8 mouse cellular contexts compared by ENCODE assay signal in genomic region chr7:79727091-79727490, GRCm38 (mm10). TPM values are rescaled to one million over a fixed set of nuclear protein-coding genes. Genes with fewer than 3 reads are reported as not detected.
A peak's percentile ranks its signal among the peaks of the same experiment; 100 is the strongest.
DNase-seq lines count a peak whose midpoint lies in the region; ATAC-seq and TF ChIP-seq lines count a peak whose summit lies in the region.

No protein-coding gene starts in this region.

- no peak overlapping the region for H3K27ac ChIP-seq in forebrain, embryonic 11.5 days (ENCODE audit: low read depth, low read length)
- H3K27ac ChIP-seq in forebrain, embryonic 12.5 days, result no peak overlapping the region
- H3K27ac ChIP-seq in hindbrain, postnatal 0 days, result no peak overlapping the region

- TF ChIP-seq CTCF in hindbrain, postnatal 0 days (IDR thresholded peaks at IDR 0.05; ENCODE audit: low read depth), result peak; percentile 69

- H3K4me2 ChIP-seq in forebrain, embryonic 11.5 days (ENCODE audit: low read depth, low read length, severe bottlenecking), result no peak overlapping the region
- H3K4me2 ChIP-seq in forebrain, embryonic 12.5 days, result no peak overlapping the region
- H3K4me2 ChIP-seq in hindbrain, postnatal 0 days (ENCODE audit: low read depth, low read length), result no peak overlapping the region

- H3K4me1 ChIP-seq in forebrain, embryonic 11.5 days (replicated peaks; ENCODE audit: control insufficient read depth, insufficient read depth, low read length), result no peaks in the 10 kb centered on the region
- H3K4me1 ChIP-seq in forebrain, embryonic 12.5 days, result no peaks in the 10 kb centered on the region
- no peaks in the 10 kb centered on the region for H3K4me1 ChIP-seq in hindbrain, postnatal 0 days (ENCODE audit: insufficient read depth, low read length)

- no peak overlapping the region for H3K9ac ChIP-seq in forebrain, embryonic 11.5 days (ENCODE audit: low read length)
- H3K9ac ChIP-seq in forebrain, embryonic 12.5 days, result no peak overlapping the region
- no peak overlapping the region for H3K9ac ChIP-seq in hindbrain, postnatal 0 days (replicated peaks; ENCODE audit: low read length)

- H3K27me3 ChIP-seq in forebrain, embryonic 11.5 days (ENCODE audit: control insufficient read depth, insufficient read depth, low read length), result peaks cover 9% of the 10 kb centered on the region
- peaks cover 21% of the 10 kb centered on the region for H3K27me3 ChIP-seq in forebrain, embryonic 12.5 days
- no peaks in the 10 kb centered on the region for H3K27me3 ChIP-seq in hindbrain, postnatal 0 days (ENCODE audit: insufficient read depth, low read length)

- H3K9me3 ChIP-seq in forebrain, embryonic 11.5 days (ENCODE audit: control insufficient read depth, low read length), result no peaks in the 10 kb centered on the region
- H3K9me3 ChIP-seq in forebrain, embryonic 12.5 days, result no peaks in the 10 kb centered on the region
- no peaks in the 10 kb centered on the region for H3K9me3 ChIP-seq in hindbrain, postnatal 0 days (ENCODE audit: low read length)

- H3K36me3 ChIP-seq in forebrain, embryonic 11.5 days (ENCODE audit: control insufficient read depth, insufficient read depth, low read length), result no peaks in the 10 kb centered on the region
- no peaks in the 10 kb centered on the region for H3K36me3 ChIP-seq in forebrain, embryonic 12.5 days (replicated peaks)
- H3K36me3 ChIP-seq in hindbrain, postnatal 0 days (ENCODE audit: insufficient read depth, low read length), result no peaks in the 10 kb centered on the region

- no peak overlapping the region for H3K4me3 ChIP-seq in forebrain, embryonic 11.5 days (ENCODE audit: low read depth, low read length)
- no peak overlapping the region for H3K4me3 ChIP-seq in forebrain, embryonic 12.5 days (replicated peaks)
- no peak overlapping the region for H3K4me3 ChIP-seq in hindbrain, postnatal 0 days (ENCODE audit: low read length)

- DNase-seq in forebrain, embryonic 11.5 days (ENCODE audit: low spot score), result peak; percentile 83
- peak; percentile 63 for DNase-seq in urinary bladder, postnatal 14 days (ENCODE audit: low spot score)
- no peak for DNase-seq in urinary bladder, postnatal 4 days (ENCODE audit: low spot score in 2 of 2)
- peak; percentile 78 for DNase-seq in embryo, embryonic 11 days
- DNase-seq in hindbrain, postnatal 0 days (ENCODE audit: low spot score), result peak; percentile 64
- peak; percentile 77 for DNase-seq in lung, postnatal 14 days
- peak; percentile 47 to 73 for DNase-seq in thymus, postnatal 10 days (ENCODE audit: low spot score in 2 of 2)

- no peak for ATAC-seq in forebrain, embryonic 11.5 days (replicated peaks; ENCODE audit: low FRiP score)
- no peak; the same call in 1 of the 2 replicates for ATAC-seq in forebrain, embryonic 12.5 days (ENCODE audit: low FRiP score)
- ATAC-seq in hindbrain, postnatal 0 days, result 0 out of 2 replicates have a peak, but pooled peaks have one; percentile 43

- 27% methylated on average over 2 of the region's 2 CpGs for WGBS in forebrain, embryonic 11.5 days
- WGBS in forebrain, embryonic 12.5 days, result 22% methylated on average over 2 of the region's 2 CpGs
- WGBS in hindbrain, postnatal 0 days, result 24% methylated on average over 2 of the region's 2 CpGs

RNA-seq across cellular contexts. Expression of gene Plin1, which starts 5.6 kb away (rescaled TPM):
- polyA plus RNA-seq in forebrain, embryonic 11.5 days (2014; fragmentation: Nextera tagmentation; extraction: Ambion mirVana), result 0.07 TPM in 1 of 2 replicates, not detected in the other
- polyA plus RNA-seq in forebrain, embryonic 12.5 days (2016; fragmentation: Nextera tagmentation; extraction: Ambion mirVana), result 0.13 TPM in 1 of 2 replicates, not detected in the other
- 0.21 and 7.3 TPM in 2 replicates for total RNA-seq in hindbrain, postnatal 0 days (2014; rRNA removed)
- polyA plus RNA-seq in hindbrain, postnatal 0 days (2015; fragmentation: Nextera tagmentation; extraction: Ambion mirVana), result 0.33 and 0.44 TPM in 2 replicates

RNA-seq across cellular contexts. Expression of gene Kif7, which starts 11.6 kb away (rescaled TPM):
- 7.3 and 8.7 TPM in 2 replicates for polyA plus RNA-seq in forebrain, embryonic 11.5 days (2014; fragmentation: Nextera tagmentation; extraction: Ambion mirVana)
- polyA plus RNA-seq in forebrain, embryonic 12.5 days (2016; fragmentation: Nextera tagmentation; extraction: Ambion mirVana), result 7.0 and 7.7 TPM in 2 replicates
- 7.3 and 8.5 TPM in 2 replicates for total RNA-seq in hindbrain, postnatal 0 days (2014; rRNA removed)
- polyA plus RNA-seq in hindbrain, postnatal 0 days (2015; fragmentation: Nextera tagmentation; extraction: Ambion mirVana), result 1.9 and 2.3 TPM in 2 replicates

RNA-seq across cellular contexts. Expression of gene Pex11a, which starts 15.8 kb away (rescaled TPM):
- 7.6 and 8.7 TPM in 2 replicates for polyA plus RNA-seq in forebrain, embryonic 11.5 days (2014; fragmentation: Nextera tagmentation; extraction: Ambion mirVana)
- polyA plus RNA-seq in forebrain, embryonic 12.5 days (2016; fragmentation: Nextera tagmentation; extraction: Ambion mirVana), result 9.4 and 9.5 TPM in 2 replicates
- total RNA-seq in hindbrain, postnatal 0 days (2014; rRNA removed), result 2.9 and 3.2 TPM in 2 replicates
- polyA plus RNA-seq in hindbrain, postnatal 0 days (2015; fragmentation: Nextera tagmentation; extraction: Ambion mirVana), result 13.5 and 14.0 TPM in 2 replicates

RNA-seq across cellular contexts. Expression of gene Wdr93, which starts 15.9 kb away (rescaled TPM):
- polyA plus RNA-seq in forebrain, embryonic 11.5 days (2014; fragmentation: Nextera tagmentation; extraction: Ambion mirVana), result 0.21 and 0.37 TPM in 2 replicates
- polyA plus RNA-seq in forebrain, embryonic 12.5 days (2016; fragmentation: Nextera tagmentation; extraction: Ambion mirVana), result 0.14 and 0.24 TPM in 2 replicates
- total RNA-seq in hindbrain, postnatal 0 days (2014; rRNA removed), result 0.54 and 1.3 TPM in 2 replicates
- 0.24 and 0.30 TPM in 2 replicates for polyA plus RNA-seq in hindbrain, postnatal 0 days (2015; fragmentation: Nextera tagmentation; extraction: Ambion mirVana)

Comparison
In these comparisons a context has a peak if more than half of its experiments do, and no peak if none do; other contexts are left out.
1. DNase-seq: peak in forebrain, embryonic 11.5 days (single experiment), urinary bladder, postnatal 14 days (single experiment), embryo, embryonic 11 days (single experiment), hindbrain, postnatal 0 days (single experiment), lung, postnatal 14 days (single experiment) and thymus, postnatal 10 days (2 of 2); none in urinary bladder, postnatal 4 days (0 of 2).